Mouse (Mus musculus): ENCODE results near the gene Tmprss13.

Gene Tmprss13

GRCm38 (mm10) chr9:45382336-45382735, 63.4 kb downstream of the Tmprss13 start:
- DNase-seq (ENCODE audit: low spot score in 2 of 2), result no peak

- no peak for DNase-seq (ENCODE audit: low spot score in 2 of 2)
Observed at GRCm38 (mm10) chr9:45382834-45383233, 63.9 kb downstream of the Tmprss13 start.

DNA sequence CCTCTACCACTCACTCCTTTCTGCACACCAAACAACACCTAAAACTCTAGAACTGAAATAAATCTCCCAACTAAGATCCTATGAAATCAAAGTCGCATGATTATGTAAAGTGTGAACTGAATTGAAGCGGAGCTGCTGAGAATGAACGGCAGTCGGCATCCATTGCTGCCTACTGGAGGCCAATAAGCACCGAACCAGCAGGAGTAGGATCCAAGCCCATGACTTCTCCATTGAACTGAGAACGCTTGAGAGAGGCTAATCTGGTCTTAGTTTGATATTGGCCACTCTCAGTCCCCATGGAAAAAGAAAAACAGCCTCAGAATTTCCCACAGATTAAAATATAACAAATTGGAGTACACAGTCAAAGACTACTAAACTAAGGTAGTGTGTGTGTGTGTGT, 65.0 kb downstream of the Tmprss13 start:
- no peak for DNase-seq (ENCODE audit: low spot score in 2 of 2)

DNA sequence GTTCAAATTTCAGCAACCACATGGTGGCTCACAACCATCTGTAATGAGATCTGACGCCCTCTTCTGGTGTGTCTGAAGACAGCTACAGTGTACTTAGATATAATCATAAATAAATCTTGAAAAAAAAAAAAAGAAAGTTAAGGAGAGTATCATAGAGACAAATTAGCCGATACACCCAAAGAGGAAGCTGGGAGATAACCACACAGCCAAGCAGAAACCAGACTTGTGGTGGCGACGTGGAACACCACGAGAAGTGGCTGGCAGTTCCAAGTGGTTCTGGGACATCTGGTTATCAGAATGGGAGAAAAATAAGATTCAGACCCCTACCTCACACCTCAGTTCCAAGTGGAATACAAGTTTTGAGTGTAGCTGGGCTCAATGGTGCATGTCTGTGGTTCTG, 67.8 kb downstream of the Tmprss13 start:
- no peak for DNase-seq (ENCODE audit: low spot score in 2 of 2)

DNA sequence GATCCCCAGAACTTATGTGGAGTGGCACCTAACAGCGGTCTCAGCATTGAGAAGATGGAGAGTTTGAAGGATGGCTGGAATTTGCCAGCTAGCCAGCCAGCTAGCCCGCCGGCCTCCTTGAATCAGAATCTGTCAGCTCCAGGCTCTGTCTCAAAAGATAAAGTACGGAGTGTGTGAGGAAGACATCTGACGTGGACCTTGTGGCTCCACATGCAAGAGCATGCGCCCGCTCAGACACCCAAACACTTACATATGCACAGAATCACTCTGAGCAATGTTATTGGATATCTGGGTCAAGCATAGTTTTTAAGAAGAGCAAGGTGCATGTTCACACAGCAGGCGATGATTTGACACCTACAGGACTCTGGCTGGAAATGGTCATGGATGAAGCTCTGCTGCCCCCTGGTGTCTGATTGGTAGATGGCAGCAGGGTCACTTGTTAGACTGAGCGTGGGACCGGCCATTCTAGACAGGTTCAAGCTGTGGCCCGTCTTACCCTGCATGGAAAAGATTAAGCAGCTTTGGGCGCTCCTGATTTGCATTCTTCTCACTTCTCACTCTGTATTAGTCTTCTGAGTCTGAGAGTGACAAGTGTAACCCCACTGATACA, 69.6 kb downstream of the Tmprss13 start:
- peak; percentile 71 to 91 for DNase-seq (ENCODE audit: low spot score in 2 of 2)

GRCm38 (mm10) chr9:45389596-45389995, 70.7 kb downstream of the Tmprss13 start:
- no peak for DNase-seq (ENCODE audit: low spot score in 2 of 2)

GRCm38 (mm10) chr9:45391299-45391698, 72.4 kb downstream of the Tmprss13 start:
- DNase-seq (ENCODE audit: low spot score in 2 of 2), result no peak

GRCm38 (mm10) chr9:45395218-45395617, 76.3 kb downstream of the Tmprss13 start:
- no peak for DNase-seq (ENCODE audit: low spot score in 2 of 2)

DNA sequence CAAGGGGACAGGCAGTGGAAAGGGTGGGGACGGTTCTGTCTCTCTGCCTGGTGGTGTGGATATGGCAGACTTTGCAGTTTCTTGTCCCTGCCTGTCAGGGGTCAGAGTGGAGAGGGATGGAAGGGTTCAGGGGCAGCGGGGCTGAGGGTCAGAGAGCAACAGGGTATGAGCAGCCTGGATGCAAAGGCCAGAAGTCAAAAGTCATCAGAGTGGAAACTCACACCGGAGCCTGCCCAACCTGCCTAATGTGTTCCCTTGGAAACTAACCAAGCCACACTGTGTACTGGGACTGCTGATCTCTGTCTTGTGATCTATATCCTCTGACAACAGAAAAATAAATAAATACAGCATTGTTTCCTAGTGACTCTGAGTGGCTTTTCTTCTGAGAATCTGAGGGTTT, 76.9 kb downstream of the Tmprss13 start:
- no peak for DNase-seq (ENCODE audit: low spot score in 2 of 2)
